Mouse (Mus musculus): ENCODE results near the gene Mast4. TPM values are rescaled to one million over a fixed set of nuclear protein-coding genes. Genes with fewer than 3 reads are reported as not detected.
A peak's percentile ranks its signal among the peaks of the same experiment; 100 is the strongest.
"Not testable (repeated sequence)": the region's sequence is repeated elsewhere in the genome, so short reads cannot be mapped to it uniquely, and the experiment has no call there.

The Mast4 gene
- polyA plus RNA-seq, 1 experiment from 2014 or later: 19.5 TPM

DNA sequence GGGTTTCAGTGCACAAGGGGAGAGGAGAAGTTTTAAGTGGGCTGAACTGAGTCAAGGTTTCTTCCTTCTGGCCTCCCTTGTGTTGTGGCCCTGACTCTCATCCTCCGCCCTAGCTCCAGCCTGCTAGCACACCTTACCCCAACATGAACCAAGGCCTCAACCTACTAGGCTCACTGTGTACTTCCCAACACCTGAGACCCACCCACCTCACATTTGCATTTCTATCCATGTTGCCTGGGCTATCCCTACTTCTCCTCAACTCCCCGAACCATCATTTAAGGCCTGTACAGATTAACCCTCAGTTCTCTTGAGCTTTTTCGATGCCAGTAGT, 589.1 kb downstream of the Mast4 start:
- DNase-seq (ENCODE audit: low spot score) (no peak), ATAC-seq (ENCODE audit: insufficient read depth, low FRiP score, low TSS enrichment) (no peak; the same call in 1 of the 2 replicates)
- no peaks in the 10 kb centered on the region for H3K27me3 ChIP-seq (ENCODE audit: control insufficient read depth, insufficient read depth, low read length)
- no peak overlapping the region for H3K9ac ChIP-seq (ENCODE audit: low read length)
- no peaks in the 10 kb centered on the region; the same call in 1 of the 2 replicates for H3K36me3 ChIP-seq (ENCODE audit: control insufficient read depth, insufficient read depth, low read length)
- H3K4me3 ChIP-seq (ENCODE audit: low read depth, low read length): no peak overlapping the region
- no peaks in the 10 kb centered on the region for H3K9me3 ChIP-seq (ENCODE audit: control insufficient read depth, low read length)
- no peak overlapping the region for H3K4me2 ChIP-seq (ENCODE audit: low read depth)
- no peaks in the 10 kb centered on the region for H3K4me1 ChIP-seq (ENCODE audit: control insufficient read depth, insufficient read depth, low read length)
- 94% methylated on average over 3 of the region's 3 CpGs for WGBS
- no peak overlapping the region for H3K27ac ChIP-seq (ENCODE audit: low read depth, low read length)

DNA sequence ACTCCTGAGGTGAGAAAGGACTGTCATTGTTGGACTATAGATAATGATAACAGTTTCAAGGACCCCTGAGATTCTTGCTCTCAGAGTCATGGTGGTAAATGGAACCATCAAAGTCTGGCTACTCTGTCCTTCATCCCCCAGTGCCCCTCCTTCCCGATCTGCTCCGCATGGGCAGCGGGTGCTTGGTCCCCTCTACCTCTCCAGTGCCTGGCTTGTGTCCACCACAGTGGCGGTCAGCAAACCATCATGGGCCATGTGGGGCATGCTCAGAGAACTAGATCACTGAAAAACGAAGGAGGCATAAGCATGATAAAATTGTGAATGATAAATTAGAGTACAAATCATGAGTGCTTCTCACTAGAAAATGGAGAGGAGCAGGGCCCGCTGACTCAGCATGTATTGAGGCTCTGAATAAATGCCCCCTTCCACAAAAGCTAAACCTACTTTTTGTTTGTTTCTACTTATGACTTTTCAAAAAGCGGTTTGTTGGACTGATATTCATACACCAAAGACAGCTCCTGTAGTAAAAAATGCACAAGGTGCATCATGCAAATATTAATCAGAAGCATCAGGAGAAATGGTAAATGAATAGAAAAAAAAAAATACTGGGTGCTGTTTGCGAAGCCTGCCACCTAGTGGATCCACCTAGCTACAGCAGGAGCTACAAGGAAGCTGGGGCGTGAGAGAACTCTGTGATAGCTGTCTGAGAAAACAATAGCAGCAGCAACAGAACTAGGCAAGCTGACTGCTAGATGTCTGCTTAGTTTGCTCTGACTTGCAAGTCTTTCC, 589.6 kb downstream of the Mast4 start:
- no peak for ATAC-seq (ENCODE audit: insufficient read depth, low FRiP score, low TSS enrichment)
- peak; percentile 46 for DNase-seq (ENCODE audit: low spot score)
- no peak overlapping the region for H3K4me3 ChIP-seq (ENCODE audit: low read depth, low read length)
- WGBS: 65% methylated on average over 9 of the region's 9 CpGs
- no peak overlapping the region for H3K4me2 ChIP-seq (ENCODE audit: low read depth)
- H3K27ac ChIP-seq (ENCODE audit: low read depth, low read length): no peak overlapping the region
- H3K4me1 ChIP-seq (ENCODE audit: control insufficient read depth, insufficient read depth, low read length): no peaks in the 10 kb centered on the region
- H3K36me3 ChIP-seq (ENCODE audit: control insufficient read depth, insufficient read depth, low read length): no peaks in the 10 kb centered on the region; the same call in 1 of the 2 replicates
- H3K27me3 ChIP-seq (ENCODE audit: control insufficient read depth, insufficient read depth, low read length): no peaks in the 10 kb centered on the region
- no peaks in the 10 kb centered on the region for H3K9me3 ChIP-seq (ENCODE audit: control insufficient read depth, low read length)
- no peak overlapping the region for H3K9ac ChIP-seq (ENCODE audit: low read length)

DNA sequence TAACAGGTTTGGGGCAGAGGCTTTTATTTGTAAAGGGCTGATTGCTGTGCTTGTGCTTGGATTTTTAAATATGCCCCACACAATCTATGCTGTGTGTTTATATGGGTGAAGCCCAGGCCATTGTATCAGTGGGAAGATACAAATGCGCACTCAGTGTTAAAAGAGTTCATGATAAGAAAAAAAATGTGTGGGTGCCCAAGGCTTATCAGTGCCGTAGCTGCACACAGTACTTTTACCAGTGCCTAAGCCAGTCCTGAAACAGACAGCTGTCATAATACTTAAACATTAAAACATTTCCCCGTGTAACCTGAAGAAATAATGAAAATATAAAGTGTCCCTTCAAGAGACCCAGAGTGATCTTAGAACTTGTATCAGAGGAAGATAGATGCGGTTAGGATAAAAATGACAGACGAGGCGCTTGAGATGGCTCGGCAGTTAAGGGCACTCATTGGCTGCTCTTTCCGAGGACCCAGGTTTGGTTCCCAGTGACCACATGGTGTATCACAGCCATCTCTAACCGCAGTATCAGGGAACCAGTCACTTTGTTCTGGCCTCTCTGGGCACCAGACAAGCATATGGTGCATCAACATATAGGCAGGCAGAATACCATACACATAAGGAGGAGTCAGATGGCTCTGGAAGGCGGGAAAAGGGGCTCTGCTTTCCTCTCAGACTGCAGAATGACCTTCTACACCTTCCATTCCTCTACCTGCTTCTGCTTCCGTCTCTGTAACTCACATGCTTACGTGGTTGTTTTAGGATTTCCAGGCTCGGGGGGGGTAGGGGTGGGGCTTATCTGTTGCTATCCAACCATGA, 594.4 kb downstream of the Mast4 start:
- Histone ChIP-seq H3K36me3 (ENCODE audit: control insufficient read depth, insufficient read depth, low read length) (peaks cover 9% of the 10 kb centered on the region), H3K27ac (ENCODE audit: low read depth, low read length) (no peak overlapping the region), H3K9me3 (ENCODE audit: control insufficient read depth, low read length) (no peaks in the 10 kb centered on the region), H3K4me3 (ENCODE audit: low read depth, low read length) (no peak overlapping the region), H3K4me2 (ENCODE audit: low read depth) (no peak overlapping the region), H3K4me1 (ENCODE audit: control insufficient read depth, insufficient read depth, low read length) (no peaks in the 10 kb centered on the region), H3K27me3 (ENCODE audit: control insufficient read depth, insufficient read depth, low read length) (no peaks in the 10 kb centered on the region), H3K9ac (ENCODE audit: low read length) (no peak overlapping the region)
- no peak for DNase-seq (ENCODE audit: low spot score)
- 93% methylated on average over 13 of the region's 13 CpGs for WGBS
- no peak for ATAC-seq (ENCODE audit: insufficient read depth, low FRiP score, low TSS enrichment)

DNA sequence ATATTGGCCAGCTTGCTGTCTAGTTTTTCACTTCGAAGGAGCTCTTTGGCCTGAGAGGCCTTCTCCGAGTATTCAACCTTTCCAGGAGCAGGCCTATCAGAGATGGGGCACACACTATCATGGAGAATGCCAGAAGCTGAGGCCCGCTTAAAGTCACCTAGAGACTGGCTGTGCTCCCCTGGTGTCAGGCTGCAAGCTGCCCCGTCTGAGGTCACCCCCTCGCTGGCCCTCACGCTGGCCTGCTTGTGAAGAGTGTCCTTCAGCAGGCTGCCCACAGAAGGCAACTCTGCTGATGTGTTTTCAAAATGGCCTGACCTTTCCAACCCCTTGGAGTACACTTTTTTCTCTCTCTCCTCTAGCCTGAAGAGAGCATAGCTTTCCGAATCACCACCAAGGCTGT, 596.5 kb downstream of the Mast4 start:
- Histone ChIP-seq H3K9ac (ENCODE audit: low read length) (no peak overlapping the region), H3K27me3 (ENCODE audit: control insufficient read depth, insufficient read depth, low read length) (no peaks in the 10 kb centered on the region), H3K27ac (ENCODE audit: low read depth, low read length) (no peak overlapping the region), H3K4me1 (ENCODE audit: control insufficient read depth, insufficient read depth, low read length) (no peaks in the 10 kb centered on the region), H3K4me2 (ENCODE audit: low read depth) (no peak overlapping the region), H3K4me3 (ENCODE audit: low read depth, low read length) (no peak overlapping the region), H3K9me3 (ENCODE audit: control insufficient read depth, low read length) (no peaks in the 10 kb centered on the region), H3K36me3 (ENCODE audit: control insufficient read depth, insufficient read depth, low read length) (peaks cover 9% of the 10 kb centered on the region)
- DNase-seq (ENCODE audit: low spot score) (no peak), ATAC-seq (ENCODE audit: insufficient read depth, low FRiP score, low TSS enrichment) (no peak)
- 96% methylated on average over 7 of the region's 7 CpGs for WGBS

DNA sequence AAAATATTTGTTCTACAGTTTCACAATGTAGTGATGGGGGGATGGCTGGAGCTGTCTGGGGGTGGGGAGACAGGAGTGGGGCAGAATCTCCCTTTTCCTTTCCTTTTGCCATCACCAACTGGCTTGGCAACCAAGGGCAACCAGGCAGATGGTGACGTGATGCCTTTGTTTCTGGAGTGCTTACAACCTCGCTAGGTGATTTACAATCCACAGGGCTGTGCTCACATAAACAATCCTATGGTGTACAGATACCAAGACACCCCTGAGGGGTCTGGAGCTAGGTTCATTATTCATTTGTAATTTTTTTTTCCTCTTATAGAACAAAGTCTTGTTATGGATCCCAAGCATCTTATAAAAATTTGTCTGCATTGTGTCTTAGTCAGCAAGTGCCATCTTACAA, 601.2 kb downstream of the Mast4 start:
- Histone ChIP-seq H3K9ac (ENCODE audit: low read length) (no peak overlapping the region), H3K4me3 (ENCODE audit: low read depth, low read length) (no peak overlapping the region), H3K27ac (ENCODE audit: low read depth, low read length) (no peak overlapping the region), H3K4me1 (ENCODE audit: control insufficient read depth, insufficient read depth, low read length) (no peaks in the 10 kb centered on the region), H3K9me3 (ENCODE audit: control insufficient read depth, low read length) (no peaks in the 10 kb centered on the region), H3K27me3 (ENCODE audit: control insufficient read depth, insufficient read depth, low read length) (no peaks in the 10 kb centered on the region), H3K36me3 (ENCODE audit: control insufficient read depth, insufficient read depth, low read length) (peaks cover 5% of the 10 kb centered on the region), H3K4me2 (ENCODE audit: low read depth) (no peak overlapping the region)
- 31% methylated on average over 2 of the region's 2 CpGs for WGBS
- DNase-seq (ENCODE audit: low spot score) (no peak), ATAC-seq (ENCODE audit: insufficient read depth, low FRiP score, low TSS enrichment) (peak; percentile 74)

DNA sequence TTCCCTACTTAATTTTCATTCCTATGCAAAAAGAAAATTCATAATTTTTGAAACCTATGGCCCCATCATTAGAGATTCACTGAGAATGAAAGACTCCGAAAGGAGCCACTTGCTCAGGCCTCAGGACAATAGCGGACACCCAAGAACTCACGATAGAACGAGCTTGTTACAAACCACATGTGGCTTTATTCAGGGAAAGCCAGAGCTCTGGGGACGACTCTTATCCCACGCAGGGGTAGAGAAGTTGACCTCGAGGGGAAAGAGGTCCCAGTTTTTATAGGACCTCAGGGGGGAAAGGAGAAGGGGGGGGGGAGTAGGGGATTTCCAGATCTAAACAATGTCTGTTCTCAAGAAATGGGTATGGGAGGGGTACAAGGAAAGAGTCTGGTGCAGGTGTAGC, 605.3 kb downstream of the Mast4 start:
- WGBS: 68% methylated on average over 7 of the region's 7 CpGs
- H3K27me3 ChIP-seq (ENCODE audit: control insufficient read depth, insufficient read depth, low read length): not testable (repeated sequence)

DNA sequence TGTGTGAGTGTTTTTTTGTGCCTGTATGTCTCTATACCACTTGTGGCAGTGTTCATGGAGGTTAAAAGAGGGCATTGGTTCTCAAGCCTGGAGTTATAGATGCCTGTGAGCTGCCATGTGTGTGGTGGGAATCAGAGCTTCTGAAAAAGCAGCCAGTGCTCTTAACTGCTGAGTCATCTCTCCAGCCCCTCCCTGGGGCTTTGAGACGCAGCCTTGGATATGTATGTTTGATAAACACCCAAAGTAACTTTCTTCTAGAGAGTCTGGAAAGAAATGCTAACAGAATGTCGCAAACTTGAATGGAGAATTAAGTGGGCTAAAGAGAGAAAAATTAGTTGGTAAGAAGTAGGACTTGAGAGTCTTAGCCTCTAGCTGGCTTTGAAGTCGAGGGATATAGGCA, 606.3 kb downstream of the Mast4 start:
- no peaks in the 10 kb centered on the region for H3K27me3 ChIP-seq (ENCODE audit: control insufficient read depth, insufficient read depth, low read length)
- no peak overlapping the region for H3K4me2 ChIP-seq (ENCODE audit: low read depth)
- no peaks in the 10 kb centered on the region for H3K36me3 ChIP-seq (ENCODE audit: control insufficient read depth, insufficient read depth, low read length)
- ATAC-seq (ENCODE audit: insufficient read depth, low FRiP score, low TSS enrichment): no peak
- no peak for DNase-seq (ENCODE audit: low spot score)
- H3K9me3 ChIP-seq (ENCODE audit: control insufficient read depth, low read length): no peaks in the 10 kb centered on the region
- H3K27ac ChIP-seq (ENCODE audit: low read depth, low read length): no peak overlapping the region
- no peaks in the 10 kb centered on the region for H3K4me1 ChIP-seq (ENCODE audit: control insufficient read depth, insufficient read depth, low read length)
- WGBS: 83% methylated on average over 3 of the region's 3 CpGs
- H3K4me3 ChIP-seq (ENCODE audit: low read depth, low read length): no peak overlapping the region
- no peak overlapping the region for H3K9ac ChIP-seq (ENCODE audit: low read length)

More for the DNA sequence above, 605.3 kb downstream of the Mast4 start:
- H3K9ac ChIP-seq (ENCODE audit: low read length); ATAC-seq (ENCODE audit: insufficient read depth, low FRiP score, low TSS enrichment); H3K4me2 ChIP-seq (ENCODE audit: low read depth); H3K4me1 ChIP-seq (ENCODE audit: control insufficient read depth, insufficient read depth, low read length); H3K36me3 ChIP-seq (ENCODE audit: control insufficient read depth, insufficient read depth, low read length); H3K4me3 ChIP-seq (ENCODE audit: low read depth, low read length); H3K9me3 ChIP-seq (ENCODE audit: control insufficient read depth, low read length); DNase-seq (ENCODE audit: low spot score); H3K27ac ChIP-seq (ENCODE audit: low read depth, low read length): not testable (repeated sequence)

DNA sequence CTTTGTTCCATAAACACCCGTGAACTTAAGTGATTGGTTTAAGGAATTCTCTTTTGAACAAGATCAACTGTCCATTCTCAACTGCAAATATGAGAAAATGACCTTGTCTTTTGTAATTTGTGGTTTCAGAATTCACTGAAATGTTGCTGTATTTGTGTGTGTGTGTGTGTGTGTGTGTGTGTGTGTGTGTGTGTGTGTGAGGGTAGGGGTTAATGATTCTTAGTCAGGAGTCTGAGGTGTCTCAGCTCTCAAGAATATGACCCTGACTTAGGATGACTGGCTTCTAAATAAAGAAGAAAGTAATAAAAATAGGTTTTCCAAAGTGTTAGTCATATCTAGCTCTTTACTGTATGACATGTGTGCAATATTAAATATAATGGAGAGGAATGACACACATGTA, 607.4 kb downstream of the Mast4 start:
- no peak overlapping the region for H3K9ac ChIP-seq (ENCODE audit: low read length)
- H3K4me2 ChIP-seq (ENCODE audit: low read depth): no peak overlapping the region
- no peaks in the 10 kb centered on the region for H3K4me1 ChIP-seq (ENCODE audit: control insufficient read depth, insufficient read depth, low read length)
- DNase-seq (ENCODE audit: low spot score) (no peak), ATAC-seq (ENCODE audit: insufficient read depth, low FRiP score, low TSS enrichment) (no peak)
- H3K9me3 ChIP-seq (ENCODE audit: control insufficient read depth, low read length): no peaks in the 10 kb centered on the region
- 82% methylated on average over 1 of the region's 1 CpGs for WGBS
- H3K4me3 ChIP-seq (ENCODE audit: low read depth, low read length): no peak overlapping the region
- H3K27me3 ChIP-seq (ENCODE audit: control insufficient read depth, insufficient read depth, low read length): no peaks in the 10 kb centered on the region
- no peaks in the 10 kb centered on the region for H3K36me3 ChIP-seq (ENCODE audit: control insufficient read depth, insufficient read depth, low read length)
- H3K27ac ChIP-seq (ENCODE audit: low read depth, low read length): no peak overlapping the region

DNA sequence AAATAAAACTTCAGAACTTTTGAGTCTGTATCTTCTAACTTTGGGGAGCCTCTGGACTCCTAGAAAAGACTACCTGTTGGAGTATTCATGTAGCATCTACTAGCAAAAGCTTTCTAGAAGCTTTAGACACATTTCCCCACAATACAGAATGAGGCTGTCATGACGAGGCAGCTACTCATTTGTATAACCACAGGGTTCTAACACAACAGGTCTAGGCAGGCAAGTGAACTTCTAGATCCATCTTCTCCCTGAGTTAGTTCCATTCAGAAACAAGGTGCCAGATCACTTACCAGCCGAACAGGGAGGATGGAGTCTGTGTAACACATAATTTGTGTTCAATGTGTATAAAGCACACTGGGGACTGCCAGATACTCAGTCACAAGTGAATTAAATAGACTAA, 608.4 kb downstream of the Mast4 start:
- H3K9ac ChIP-seq (ENCODE audit: low read length): no peak overlapping the region
- no peaks in the 10 kb centered on the region for H3K9me3 ChIP-seq (ENCODE audit: control insufficient read depth, low read length)
- H3K36me3 ChIP-seq (ENCODE audit: control insufficient read depth, insufficient read depth, low read length): no peaks in the 10 kb centered on the region
- no peak for DNase-seq (ENCODE audit: low spot score)
- no peaks in the 10 kb centered on the region for H3K27me3 ChIP-seq (ENCODE audit: control insufficient read depth, insufficient read depth, low read length)
- 74% methylated on average over 2 of the region's 2 CpGs for WGBS
- no peak overlapping the region for H3K27ac ChIP-seq (ENCODE audit: low read depth, low read length)
- H3K4me1 ChIP-seq (ENCODE audit: control insufficient read depth, insufficient read depth, low read length): no peaks in the 10 kb centered on the region
- H3K4me3 ChIP-seq (ENCODE audit: low read depth, low read length): no peak overlapping the region
- no peak for ATAC-seq (ENCODE audit: insufficient read depth, low FRiP score, low TSS enrichment)
- H3K4me2 ChIP-seq (ENCODE audit: low read depth): no peak overlapping the region
